ENCODE assay signal across 7 mouse cellular contexts in the genomic region with DNA sequence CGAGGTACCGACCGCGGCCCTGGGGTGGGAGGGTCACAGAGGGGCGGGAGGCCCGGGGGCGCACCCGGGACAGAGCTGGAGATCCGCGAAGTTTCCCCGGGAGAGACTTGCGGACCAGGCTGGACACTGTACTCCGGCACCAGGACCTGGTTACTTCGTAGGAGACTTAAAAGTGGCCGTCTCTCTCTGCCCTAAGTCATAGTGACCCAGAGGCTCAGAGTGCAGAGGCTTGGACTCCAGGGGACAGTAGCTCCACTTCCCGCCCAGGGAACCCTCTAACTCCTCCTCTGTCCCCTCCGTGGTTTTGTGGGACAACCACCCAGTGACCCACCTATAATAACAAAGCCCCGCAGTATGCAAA. TPM values are rescaled to one million over a fixed set of nuclear protein-coding genes. Genes with fewer than 3 reads are reported as not detected.
DNase-seq lines count a peak whose midpoint lies in the region; ATAC-seq and TF ChIP-seq lines count a peak whose summit lies in the region.

No protein-coding gene starts in this region.

- no peaks in the 10 kb centered on the region for H3K27me3 ChIP-seq in neural tube, embryonic 11.5 days (ENCODE audit: control insufficient read depth, insufficient read depth, low read length)
- no peaks in the 10 kb centered on the region for H3K27me3 ChIP-seq in forebrain, embryonic 11.5 days (ENCODE audit: control insufficient read depth, insufficient read depth, low read length)
- H3K27me3 ChIP-seq in intestine, postnatal 0 days (replicated peaks; ENCODE audit: control insufficient read depth, insufficient read depth, low read length), result no peaks in the 10 kb centered on the region
- no peaks in the 10 kb centered on the region for H3K27me3 ChIP-seq in midbrain, embryonic 13.5 days

- no peak for TF ChIP-seq CTCF in intestine, postnatal 0 days (IDR thresholded peaks at IDR 0.05; ENCODE audit: low read depth)

- H3K4me2 ChIP-seq in neural tube, embryonic 11.5 days (ENCODE audit: low read depth), result peak overlapping the region; percentile 60
- H3K4me2 ChIP-seq in forebrain, embryonic 11.5 days (ENCODE audit: low read depth, low read length, severe bottlenecking), result peak overlapping the region; percentile 85
- H3K4me2 ChIP-seq in intestine, postnatal 0 days (replicated peaks; ENCODE audit: low read depth), result peak overlapping the region; percentile 78
- H3K4me2 ChIP-seq in midbrain, embryonic 13.5 days (replicated peaks), result peak overlapping the region; percentile 91

- H3K4me1 ChIP-seq in neural tube, embryonic 11.5 days (ENCODE audit: control insufficient read depth, insufficient read depth, low read length), result no peaks in the 10 kb centered on the region
- no peaks in the 10 kb centered on the region for H3K4me1 ChIP-seq in forebrain, embryonic 11.5 days (replicated peaks; ENCODE audit: control insufficient read depth, insufficient read depth, low read length)
- H3K4me1 ChIP-seq in intestine, postnatal 0 days (replicated peaks; ENCODE audit: control insufficient read depth, insufficient read depth, low read length), result peaks cover 5% of the 10 kb centered on the region; the same call in 1 of the 2 replicates
- H3K4me1 ChIP-seq in midbrain, embryonic 13.5 days (replicated peaks), result peaks cover 11% of the 10 kb centered on the region

- peak; percentile 66; the same call in 1 of the 2 replicates for ATAC-seq in neural tube, embryonic 11.5 days (ENCODE audit: insufficient read depth, low FRiP score, low TSS enrichment)
- ATAC-seq in forebrain, embryonic 11.5 days (replicated peaks; ENCODE audit: low FRiP score), result no peak; the same call in 1 of the 2 replicates
- ATAC-seq in intestine, postnatal 0 days, result peak; percentile 51
- peak; percentile 90 for ATAC-seq in midbrain, embryonic 13.5 days

- no peaks in the 10 kb centered on the region for H3K9me3 ChIP-seq in neural tube, embryonic 11.5 days (ENCODE audit: control insufficient read depth, low read length)
- H3K9me3 ChIP-seq in forebrain, embryonic 11.5 days (ENCODE audit: control insufficient read depth, low read length), result no peaks in the 10 kb centered on the region
- no peaks in the 10 kb centered on the region for H3K9me3 ChIP-seq in intestine, postnatal 0 days (ENCODE audit: control insufficient read depth)
- H3K9me3 ChIP-seq in midbrain, embryonic 13.5 days, result no peaks in the 10 kb centered on the region

- WGBS in neural tube, embryonic 11.5 days, result 0% methylated on average over 18 of the region's 18 CpGs
- under 1% methylated on average over 18 of the region's 18 CpGs for WGBS in forebrain, embryonic 11.5 days
- under 1% methylated on average over 18 of the region's 18 CpGs for WGBS in intestine, postnatal 0 days
- WGBS in midbrain, embryonic 13.5 days, result under 1% methylated on average over 18 of the region's 18 CpGs

- H3K9ac ChIP-seq in neural tube, embryonic 11.5 days (ENCODE audit: low read length), result peak overlapping the region; percentile 49
- H3K9ac ChIP-seq in forebrain, embryonic 11.5 days (ENCODE audit: low read length), result peak overlapping the region; percentile 61
- peak overlapping the region; percentile 70 for H3K9ac ChIP-seq in intestine, postnatal 0 days (ENCODE audit: low read depth, low read length)
- peak overlapping the region; percentile 74 for H3K9ac ChIP-seq in midbrain, embryonic 13.5 days (replicated peaks)

- DNase-seq in neural tube, embryonic 11.5 days (ENCODE audit: low spot score), result no peak
- no peak for DNase-seq in neural tube, embryonic 10.5 days (ENCODE audit: extremely low spot score, low spot score)
- no peak for DNase-seq in forebrain, embryonic 11.5 days (ENCODE audit: low spot score)
- DNase-seq in thymus, postnatal 4 days, result no peak
- DNase-seq in c-Kit-positive CD71-positive TER-119-positive erythroid progenitor cells, embryonic 14.5 days (ENCODE audit: low spot score), result no peak

- H3K36me3 ChIP-seq in neural tube, embryonic 11.5 days (ENCODE audit: control insufficient read depth, insufficient read depth, low read length), result no peaks in the 10 kb centered on the region
- H3K36me3 ChIP-seq in forebrain, embryonic 11.5 days (ENCODE audit: control insufficient read depth, insufficient read depth, low read length), result no peaks in the 10 kb centered on the region
- no peaks in the 10 kb centered on the region for H3K36me3 ChIP-seq in intestine, postnatal 0 days (ENCODE audit: control insufficient read depth, insufficient read depth)
- no peaks in the 10 kb centered on the region for H3K36me3 ChIP-seq in midbrain, embryonic 13.5 days

- peak overlapping the region; percentile 54 for H3K4me3 ChIP-seq in neural tube, embryonic 11.5 days (ENCODE audit: low read depth, low read length)
- peak overlapping the region; percentile 62 for H3K4me3 ChIP-seq in forebrain, embryonic 11.5 days (ENCODE audit: low read depth, low read length)
- peak overlapping the region; percentile 87 for H3K4me3 ChIP-seq in intestine, postnatal 0 days (ENCODE audit: low read depth, low read length)
- peak overlapping the region; percentile 66 for H3K4me3 ChIP-seq in midbrain, embryonic 13.5 days (replicated peaks)

- H3K27ac ChIP-seq in neural tube, embryonic 11.5 days (ENCODE audit: low read depth, low read length), result no peak overlapping the region
- no peak overlapping the region for H3K27ac ChIP-seq in forebrain, embryonic 11.5 days (ENCODE audit: low read depth, low read length)
- H3K27ac ChIP-seq in intestine, postnatal 0 days (ENCODE audit: low read depth, low read length), result peak overlapping the region; percentile 75
- no peak overlapping the region for H3K27ac ChIP-seq in midbrain, embryonic 13.5 days

RNA-seq across cellular contexts. Expression of a gene that starts 0.4 kb away (rescaled TPM):
- 4.0 and 4.7 TPM in 2 replicates for polyA plus RNA-seq in neural tube, embryonic 11.5 days (2014; fragmentation: Nextera tagmentation; extraction: Ambion mirVana)
- 4.4 and 6.7 TPM in 2 replicates for polyA plus RNA-seq in forebrain, embryonic 11.5 days (2014; fragmentation: Nextera tagmentation; extraction: Ambion mirVana)
- polyA plus RNA-seq in intestine, postnatal 0 days (2015; fragmentation: Nextera tagmentation; extraction: Ambion mirVana), result 39.7 and 49.9 TPM in 2 replicates
- 2.9 and 3.6 TPM in 2 replicates for polyA plus RNA-seq in midbrain, embryonic 13.5 days (2015; fragmentation: Nextera tagmentation; extraction: Ambion mirVana)
